Mouse (Mus musculus) kidney, embryonic 16.5 days (tissue): ENCODE results near the gene Isoc2b. TPM values are rescaled to one million over a fixed set of nuclear protein-coding genes. Genes with fewer than 3 reads are reported as not detected.
"Not testable (repeated sequence)": the region's sequence is repeated elsewhere in the genome, so short reads cannot be mapped to it uniquely, and the experiment has no call there.

Source experiments
- ATAC-seq: fragments of 200-750 bp; cut with Nextera tagmentation; 2 replicates; pipeline ENCODE4 v1.8.0; 2017; ENCODE audit warnings: moderate TSS enrichment; ENCODE audit not compliant: low FRiP score, low TSS enrichment
- H3K27ac ChIP-seq: fragments of 300-500 bp; sonication (generic); 2 replicates; pipeline ENCODE4 v1.5.1; 2014; ENCODE audit warnings: low read length
- H3K27me3 ChIP-seq: fragments of 300-500 bp; sonication (generic); 2 replicates; pipeline ENCODE4 v1.6.1; 2014; ENCODE audit warnings: low read length, control low read depth, mixed read lengths; ENCODE audit not compliant: insufficient read depth
- H3K36me3 ChIP-seq: fragments of 300-500 bp; sonication (generic); 2 replicates; pipeline ENCODE4 v1.6.1; 2014; ENCODE audit warnings: low read length, control low read depth, mixed read lengths; ENCODE audit not compliant: insufficient read depth
- H3K4me1 ChIP-seq: fragments of 300-500 bp; sonication (generic); 2 replicates; pipeline ENCODE4 v1.6.1; 2014; ENCODE audit warnings: low read length, control low read depth, mixed read lengths; ENCODE audit not compliant: insufficient read depth
- H3K4me2 ChIP-seq: fragments of 300-500 bp; sonication (generic); replicated peaks from 2 replicates; pipeline ENCODE4 v1.6.1; 2014; ENCODE audit warnings: low read depth, low read length
- H3K4me3 ChIP-seq: fragments of 300-500 bp; sonication (generic); 2 replicates; pipeline ENCODE4 v1.5.1; 2014; ENCODE audit warnings: mild to moderate bottlenecking, low read length
- H3K9ac ChIP-seq: fragments of 300-500 bp; sonication (generic); replicated peaks from 2 replicates; pipeline ENCODE4 v1.6.1; 2014; ENCODE audit warnings: low read length
- H3K9me3 ChIP-seq: fragments of 300-500 bp; sonication (generic); 2 replicates; pipeline ENCODE4 v1.6.1; 2016; ENCODE audit warnings: low read length, control low read depth
- WGBS: fragments of 180-500 bp; shearing (Covaris S2); extraction: QIAGEN DNeasy Blood & Tissue Kit; methylation state at CpG from one replicate; pipeline ENCODE4 v1.1.7; 2014; 5-methylcytosine and 5-hydroxymethylcytosine counted together
- polyA plus RNA-seq: library from polyadenylated mRNA; unstranded; fragments of >200 nt; fragmentation: Nextera tagmentation; extraction: Ambion mirVana; gene quantifications from 2 replicates; pipeline ENCODE4 v1.2.1, GENCODE M21; 2015

Isoc2b gene
- polyA plus RNA-seq, 1 experiment from 2014 or later = 9.2 TPM

GRCm38 (mm10) chr7:4820925-4821324, 49.1 kb downstream of the Isoc2b start:
- H3K4me1 ChIP-seq = peaks cover 12% of the 10 kb centered on the region
- ATAC-seq, H3K27ac ChIP-seq, H3K4me3 ChIP-seq, H3K36me3 ChIP-seq, H3K9me3 ChIP-seq, H3K27me3 ChIP-seq, H3K9ac ChIP-seq, H3K4me2 ChIP-seq: not testable (repeated sequence)
- 92% methylated on average over 7 of the region's 7 CpGs for WGBS

- Histone ChIP-seq H3K27ac (no peak overlapping the region), H3K4me1 (peaks cover 5% of the 10 kb centered on the region; the same call in 1 of the 2 replicates)
- ATAC-seq = no peak
Observed at GRCm38 (mm10) chr7:4816559-4816958, 53.5 kb downstream of the Isoc2b start.

GRCm38 (mm10) chr7:4813105-4813791, 56.8 kb downstream of the Isoc2b start:
- H3K4me1 ChIP-seq = peaks cover 28% of the 10 kb centered on the region
- no peaks in the 10 kb centered on the region for H3K27me3 ChIP-seq
- H3K36me3 ChIP-seq = peaks cover 21% of the 10 kb centered on the region
- 22% methylated on average over 8 of the region's 8 CpGs for WGBS
- peak overlapping the region; percentile 77 for H3K4me2 ChIP-seq
- H3K9ac ChIP-seq = peak overlapping the region; percentile 81
- no peak for ATAC-seq
- H3K27ac ChIP-seq = peak overlapping the region; percentile 95
- H3K9me3 ChIP-seq = no peaks in the 10 kb centered on the region
- peak overlapping the region; percentile 100 for H3K4me3 ChIP-seq

More at GRCm38 (mm10) chr7:4816559-4816958, 53.5 kb downstream of the Isoc2b start:
- Histone ChIP-seq H3K9me3 (no peaks in the 10 kb centered on the region), H3K4me3 (no peak overlapping the region), H3K27me3 (no peaks in the 10 kb centered on the region), H3K9ac (no peak overlapping the region), H3K4me2 (no peak overlapping the region), H3K36me3 (no peaks in the 10 kb centered on the region)

- under 1% methylated on average over 62 of the region's 62 CpGs for WGBS
- Histone ChIP-seq H3K27ac (peak within 1 kb of the TSS; percentile 95), H3K4me3 (peak within 1 kb of the TSS; percentile 100), H3K4me2 (peak within 1 kb of the TSS; percentile 81), H3K9me3 (no peaks in the 10 kb centered on the region), H3K36me3 (peaks cover 25% of the 10 kb centered on the region), H3K9ac (peak within 1 kb of the TSS; percentile 99), H3K27me3 (no peaks in the 10 kb centered on the region), H3K4me1 (peaks cover 28% of the 10 kb centered on the region)
- ATAC-seq = peak; percentile 99
Observed at GRCm38 (mm10) chr7:4812303-4813104, 57.6 kb downstream of the Isoc2b start, which contains the start of gene Ube2s. TSS of gene Ube2s (minus strand) at chr7:4812590.

GRCm38 (mm10) chr7:4811842-4812302, 58.2 kb downstream of the Isoc2b start:
- H3K36me3 ChIP-seq = peaks cover 31% of the 10 kb centered on the region
- WGBS = 0% methylated on average over 26 of the region's 36 CpGs
- peaks cover 28% of the 10 kb centered on the region for H3K4me1 ChIP-seq
- H3K27ac ChIP-seq = peak overlapping the region; percentile 95
- H3K4me2 ChIP-seq = peak overlapping the region; percentile 81
- peak overlapping the region; percentile 99 for H3K9ac ChIP-seq
- peak overlapping the region; percentile 100 for H3K4me3 ChIP-seq
- no peak for ATAC-seq
- H3K27me3 ChIP-seq = no peaks in the 10 kb centered on the region
- H3K9me3 ChIP-seq = no peaks in the 10 kb centered on the region

- H3K36me3 ChIP-seq = peaks cover 38% of the 10 kb centered on the region
- H3K9me3 ChIP-seq, ATAC-seq, H3K27me3 ChIP-seq, H3K27ac ChIP-seq: not testable (repeated sequence)
- H3K4me1 ChIP-seq = peaks cover 28% of the 10 kb centered on the region
- peak overlapping the region; percentile 100 for H3K4me3 ChIP-seq
- 34% methylated on average over 10 of the region's 10 CpGs for WGBS
- peak overlapping the region; percentile 99 for H3K9ac ChIP-seq
- H3K4me2 ChIP-seq = peak overlapping the region; percentile 81
Observed at GRCm38 (mm10) chr7:4811131-4811530, 58.9 kb downstream of the Isoc2b start.

GRCm38 (mm10) chr7:4806716-4807115, 63.3 kb downstream of the Isoc2b start:
- Histone ChIP-seq H3K9me3 (no peaks in the 10 kb centered on the region), H3K27me3 (no peaks in the 10 kb centered on the region), H3K4me3 (no peak overlapping the region), H3K36me3 (peaks cover 51% of the 10 kb centered on the region), H3K4me1 (peaks cover 26% of the 10 kb centered on the region), H3K9ac (no peak overlapping the region), H3K27ac (no peak overlapping the region), H3K4me2 (no peak overlapping the region)
- ATAC-seq = no peak
- 89% methylated on average over 7 of the region's 7 CpGs for WGBS

GRCm38 (mm10) chr7:4802247-4802646, 67.8 kb downstream of the Isoc2b start:
- H3K9ac ChIP-seq = no peak overlapping the region
- 0 out of 2 replicates have a peak, but pooled peaks cover 3% of the 10 kb centered on the region for H3K4me1 ChIP-seq
- H3K4me3 ChIP-seq = no peak overlapping the region
- H3K9me3 ChIP-seq = no peaks in the 10 kb centered on the region
- H3K36me3 ChIP-seq = peaks cover 29% of the 10 kb centered on the region
- H3K27ac ChIP-seq = no peak overlapping the region
- ATAC-seq = no peak
- H3K4me2 ChIP-seq = no peak overlapping the region
- no peaks in the 10 kb centered on the region for H3K27me3 ChIP-seq

GRCm38 (mm10) chr7:4795767-4796433, 74.2 kb downstream of the Isoc2b start:
- Histone ChIP-seq H3K4me2 (no peak overlapping the region), H3K27me3 (no peaks in the 10 kb centered on the region), H3K36me3 (peaks cover 37% of the 10 kb centered on the region), H3K27ac (no peak overlapping the region), H3K9ac (no peak overlapping the region), H3K9me3 (no peaks in the 10 kb centered on the region), H3K4me3 (0 out of 2 replicates have a peak overlapping the region, but pooled peaks have one; percentile 3), H3K4me1 (peaks cover 14% of the 10 kb centered on the region)
- no peak for ATAC-seq
- WGBS = 68% methylated on average over 7 of the region's 7 CpGs
